In the genomic region with DNA sequence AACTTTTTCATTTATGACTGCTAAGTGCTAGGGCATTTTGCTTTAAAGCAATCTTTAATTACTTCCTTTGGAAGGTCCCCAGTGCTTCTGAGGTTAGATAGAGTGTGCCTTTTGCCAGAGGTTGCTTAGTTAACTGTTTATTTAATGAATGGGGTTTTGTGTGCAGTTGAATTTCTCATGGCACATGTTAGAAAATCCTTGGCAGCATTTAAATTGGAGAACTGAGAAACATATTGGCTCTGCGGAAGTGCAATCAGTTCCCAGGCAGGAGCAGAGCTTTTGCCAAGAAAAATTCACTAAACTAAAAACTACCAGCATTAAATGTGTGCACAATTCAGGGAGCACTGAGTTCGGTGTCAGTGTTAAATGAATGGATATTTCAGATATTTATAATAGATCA, we compare ENCODE assay signal across 12 mouse cellular contexts.
DNase-seq lines count a peak whose midpoint lies in the region; ATAC-seq lines count a peak whose summit lies in the region.
"Had no signal": no experiment of that assay in that cellular context is flagged by ENCODE, and none has a peak within 500 bp of the region (broad histone marks: within the 10 kb centered on the region; RNA-seq: fewer than 3 reads in every experiment).

No protein-coding gene starts in this region.

- no peak overlapping the region for H3K4me3 ChIP-seq in hindbrain, embryonic 15.5 days
- no peak overlapping the region for H3K4me3 ChIP-seq in hindbrain, embryonic 13.5 days

- no peaks in the 10 kb centered on the region for H3K27me3 ChIP-seq in hindbrain, embryonic 15.5 days
- no peaks in the 10 kb centered on the region for H3K27me3 ChIP-seq in hindbrain, embryonic 13.5 days
- H3K27me3 ChIP-seq: CH12.LX had no signal

- no peak overlapping the region for H3K4me2 ChIP-seq in hindbrain, embryonic 15.5 days
- H3K4me2 ChIP-seq in hindbrain, embryonic 13.5 days: no peak overlapping the region

- peak; percentile 54; the same call in 1 of the 2 replicates for ATAC-seq in hindbrain, embryonic 15.5 days (ENCODE audit: low FRiP score, low read depth)
- no peak for ATAC-seq in hindbrain, embryonic 13.5 days (ENCODE audit: low FRiP score)
- ATAC-seq: intestine, embryonic 16.5 days had no signal

- H3K9me3 ChIP-seq in hindbrain, embryonic 15.5 days: no peaks in the 10 kb centered on the region
- no peaks in the 10 kb centered on the region for H3K9me3 ChIP-seq in hindbrain, embryonic 13.5 days

- no peak overlapping the region; the same call in 1 of the 2 replicates for H3K27ac ChIP-seq in hindbrain, embryonic 15.5 days (replicated peaks)
- no peak overlapping the region for H3K27ac ChIP-seq in hindbrain, embryonic 13.5 days
- H3K27ac ChIP-seq: liver, embryonic 14.5 days had no signal

- WGBS in hindbrain, embryonic 15.5 days: 45% methylated on average over 2 of the region's 2 CpGs
- WGBS in hindbrain, embryonic 13.5 days: 76% methylated on average over 2 of the region's 2 CpGs

- no peaks in the 10 kb centered on the region for H3K4me1 ChIP-seq in hindbrain, embryonic 15.5 days (replicated peaks)
- no peaks in the 10 kb centered on the region for H3K4me1 ChIP-seq in hindbrain, embryonic 13.5 days (replicated peaks)

- H3K36me3 ChIP-seq in hindbrain, embryonic 15.5 days: no peaks in the 10 kb centered on the region
- H3K36me3 ChIP-seq in hindbrain, embryonic 13.5 days: no peaks in the 10 kb centered on the region

- no peak overlapping the region for H3K9ac ChIP-seq in hindbrain, embryonic 15.5 days
- H3K9ac ChIP-seq in hindbrain, embryonic 13.5 days: no peak overlapping the region
- H3K9ac ChIP-seq: liver, embryonic 14.5 days had no signal

- DNase-seq in right cerebral cortex, adult 18-20 months: peak; percentile 29
- no peak for DNase-seq in right cerebral cortex, postnatal 14 days
- peak; percentile 51 to 67 for DNase-seq in cerebellum, postnatal 25 days
- peak; percentile 56 for DNase-seq in telencephalon, adult 2 months (ENCODE audit: low read depth, low spot score)
- no peak for DNase-seq in natural killer cell, adult 2 months (ENCODE audit: low spot score in 2 of 2)
- no peak for DNase-seq in spleen, postnatal 10 days (ENCODE audit: low spot score in 2 of 2)
- DNase-seq: thymus, postnatal 4 days had no signal

Comparison
In these comparisons a context has a peak if more than half of its experiments do, and no peak if none do; other contexts are left out.
1. DNase-seq: peak in right cerebral cortex, adult 18-20 months (single experiment), cerebellum, postnatal 25 days (2 of 2) and telencephalon, adult 2 months (single experiment); none in right cerebral cortex, postnatal 14 days (single experiment), natural killer cell, adult 2 months (0 of 2) and spleen, postnatal 10 days (0 of 2).